Mouse (Mus musculus): ENCODE measurements around the gene Avl9.

- TF ChIP-seq POLR2A (IDR thresholded peaks at IDR 0.05; ENCODE audit: low read depth, low read length) (no peak), CTCF (IDR thresholded peaks at IDR 0.05; ENCODE audit: extremely low read depth, insufficient read length, insufficient replicate concordance, low read depth, low read length) (no peak)
These were observed 4.4 kb downstream of the Avl9 start for GRCm38 (mm10) chr6:56719071-56719470.

Measured in small intestine, adult 2 months (tissue).